Mouse (Mus musculus): ENCODE results near the gene Syt12.

Syt12 gene

DNA sequence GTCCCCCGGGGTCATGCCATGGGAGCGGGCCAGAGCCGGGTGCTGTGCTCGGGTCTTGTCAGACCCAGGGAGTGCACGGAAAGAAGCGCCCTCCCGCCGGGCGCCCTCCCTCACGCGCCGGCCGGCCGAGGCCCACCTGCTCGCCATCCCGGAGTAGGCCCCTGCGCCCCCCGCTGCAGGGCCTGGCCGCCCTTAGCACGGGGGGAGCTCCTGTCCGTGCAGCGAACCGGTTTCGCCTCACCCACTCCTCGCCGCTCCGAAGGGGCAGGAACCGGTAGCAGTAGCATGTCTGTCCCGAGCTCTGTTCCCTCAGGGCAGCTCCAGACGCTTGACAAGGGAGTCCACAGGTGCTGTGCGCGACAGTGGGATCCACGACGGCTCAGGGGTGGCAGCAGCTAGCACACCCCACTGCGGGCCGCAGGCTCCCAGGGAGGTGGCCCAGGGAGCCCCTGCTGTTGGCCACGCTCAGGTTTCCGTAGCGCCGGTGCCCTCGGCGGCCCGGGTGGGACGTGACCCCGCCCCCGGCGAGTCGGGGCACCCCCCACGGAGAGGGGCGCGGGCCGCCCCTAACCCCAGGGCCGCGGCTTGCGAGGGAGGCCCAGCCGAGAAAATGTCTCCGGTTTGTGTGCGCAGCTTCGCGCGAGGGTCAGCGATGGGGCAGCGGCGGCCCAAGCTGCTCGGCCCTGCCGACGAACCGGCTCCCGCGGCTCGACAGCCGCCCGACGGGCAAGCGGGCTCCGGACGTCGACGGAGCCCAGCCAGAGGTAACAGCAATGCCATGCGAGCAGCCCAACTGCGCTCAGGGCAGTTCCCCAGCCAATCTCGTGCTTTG, 79.2 kb downstream of the Syt12 start, which contains the start of gene Kdm2a:
TSS of gene Kdm2a (minus strand) at position 488 of the 832 bp plus-strand sequence.
- DNase-seq, result peak; percentile 43

- peak; percentile 95 for DNase-seq
These were observed 80.0 kb downstream of the Syt12 start for GRCm38 (mm10) chr19:4396998-4397797.

GRCm38 (mm10) chr19:4396081-4396997, 80.9 kb downstream of the Syt12 start:
- peak; percentile 21 for DNase-seq
